ENCODE assay signal across 11 mouse cellular contexts in genomic region chr14:57315976-57316375, GRCm38 (mm10).
DNase-seq lines count a peak whose midpoint lies in the region; ATAC-seq and TF ChIP-seq lines count a peak whose summit lies in the region.
"Had no signal": no experiment of that assay in that cellular context is flagged by ENCODE, and none has a peak within 500 bp of the region (broad histone marks: within the 10 kb centered on the region; RNA-seq: fewer than 3 reads in every experiment).

No protein-coding gene starts in this region.

- TF ChIP-seq EP300 in heart, adult 2 months (IDR thresholded peaks at IDR 0.05; ENCODE audit: insufficient read depth, low read depth, low read length): no peak

- no peaks in the 10 kb centered on the region for H3K36me3 ChIP-seq in heart, adult 2 months (ENCODE audit: control insufficient read depth, insufficient read depth, low read length)
- H3K36me3 ChIP-seq in hindbrain, embryonic 14.5 days (replicated peaks; ENCODE audit: control insufficient read depth, insufficient read depth): no peaks in the 10 kb centered on the region

- intact Hi-C loops in heart, adult 2 months (cut with DNase I): no loop called here

- H3K79me2 ChIP-seq in heart, adult 2 months (replicated peaks; ENCODE audit: control insufficient read depth, insufficient read depth, low read length): no peaks in the 10 kb centered on the region

- ATAC-seq in hindbrain, embryonic 14.5 days (ENCODE audit: low FRiP score): peak; percentile 53; the same call in 1 of the 2 replicates
- ATAC-seq in monocyte, adult 5-6 weeks (replicated peaks; ENCODE audit: insufficient number of reproducible peaks, low FRiP score, low TSS enrichment, poor library complexity, severe bottlenecking): no peak
- ATAC-seq: Patski had no signal

- H3K4me3 ChIP-seq in heart, adult 2 months: no peak overlapping the region
- H3K4me3 ChIP-seq in hindbrain, embryonic 14.5 days (replicated peaks; ENCODE audit: low read length): no peak overlapping the region

- H3K9ac ChIP-seq in heart, adult 2 months (ENCODE audit: low read depth, low read length): no peak overlapping the region
- H3K9ac ChIP-seq in hindbrain, embryonic 14.5 days: no peak overlapping the region

- no peak overlapping the region for H3K4me2 ChIP-seq in hindbrain, embryonic 14.5 days (replicated peaks)

- TF ChIP-seq POLR2A in heart, adult 2 months (IDR thresholded peaks at IDR 0.05; ENCODE audit: insufficient read depth, low read depth, low read length): no peak

- no peaks in the 10 kb centered on the region for H3K27me3 ChIP-seq in heart, adult 2 months (ENCODE audit: control insufficient read depth, insufficient read depth, low read length)
- no peaks in the 10 kb centered on the region for H3K27me3 ChIP-seq in hindbrain, embryonic 14.5 days (ENCODE audit: control insufficient read depth, insufficient read depth, low read length)
- H3K27me3 ChIP-seq: Patski had no signal

- peaks cover 2% of the 10 kb centered on the region; the same call in 1 of the 2 replicates for H3K4me1 ChIP-seq in heart, adult 2 months (ENCODE audit: control insufficient read depth, insufficient read depth, low read length)
- no peaks in the 10 kb centered on the region for H3K4me1 ChIP-seq in hindbrain, embryonic 14.5 days (replicated peaks; ENCODE audit: control insufficient read depth, insufficient read depth, low read length)

- WGBS in heart, adult 2 months: 68% methylated on average over 3 of the region's 3 CpGs
- WGBS in hindbrain, embryonic 14.5 days: 33% methylated on average over 3 of the region's 3 CpGs

- TF ChIP-seq CTCF in heart, adult 2 months (IDR thresholded peaks at IDR 0.05): no peak

- DNase-seq in heart, adult 11 months: peak; percentile 68
- no peak for DNase-seq in heart, adult 2 months
- DNase-seq in right cerebral cortex, postnatal 10 days (ENCODE audit: low spot score in 2 of 2): peak; percentile 29 to 40
- no peak for DNase-seq in right cerebral cortex, postnatal 14 days
- no peak for DNase-seq in hindbrain, embryonic 14.5 days (ENCODE audit: low spot score)
- DNase-seq in adrenal gland, adult (ENCODE audit: inconsistent age in 2 of 2, low spot score in 1 of 2): no peak
- DNase-seq in cerebellum, postnatal 4 days (ENCODE audit: low spot score in 2 of 2): no peak
- DNase-seq: gastrocnemius, postnatal 10 days had no signal

- H3K27ac ChIP-seq in heart, adult 2 months: no peak overlapping the region
- no peak overlapping the region for H3K27ac ChIP-seq in hindbrain, embryonic 14.5 days
- H3K27ac ChIP-seq: macrophage had no signal

- H3K9me3 ChIP-seq in hindbrain, embryonic 14.5 days (ENCODE audit: control insufficient read depth, low read length): no peaks in the 10 kb centered on the region

Comparison
In these comparisons a context has a peak if more than half of its experiments do, and no peak if none do; other contexts are left out.
1. DNase-seq: peak in heart, adult 11 months (single experiment) and right cerebral cortex, postnatal 10 days (2 of 2); none in heart, adult 2 months (0 of 2), right cerebral cortex, postnatal 14 days (single experiment), hindbrain, embryonic 14.5 days (single experiment), adrenal gland, adult (0 of 2) and cerebellum, postnatal 4 days (0 of 2).